Mouse (Mus musculus) cortical plate, adult 2 months (tissue): ENCODE measurements at regions not wholly inside any gene's neighbourhood (a gene's known extent, or its start where the extent isn't known, plus 50 kb on each side); places are given as distances from the start of the nearest gene placed in this dataset.

ENCODE experiments used
- CTCF ChIP-seq: fragments of 200-500 bp; IDR thresholded peaks from 2 replicates; pipeline ENCODE4 v1.5.1; 2011; ENCODE audit warnings: mild to moderate bottlenecking, control low read depth, low read length; ENCODE audit not compliant: insufficient read depth; ENCODE audit errors: extremely low read depth
- POLR2A ChIP-seq: fragments of 200-500 bp; IDR thresholded peaks from 2 replicates; pipeline ENCODE4 v1.6.1; 2011; ENCODE audit warnings: mild to moderate bottlenecking, low read length, control low read depth; ENCODE audit not compliant: insufficient read depth; ENCODE audit errors: extremely low read depth

- TF ChIP-seq CTCF (no peak), POLR2A (no peak)
Measured at GRCm38 (mm10) chr13:37511006-37511405, 166.0 kb downstream of the Ly86 start.
